14 mouse cellular contexts compared by ENCODE assay signal in the genomic region with DNA sequence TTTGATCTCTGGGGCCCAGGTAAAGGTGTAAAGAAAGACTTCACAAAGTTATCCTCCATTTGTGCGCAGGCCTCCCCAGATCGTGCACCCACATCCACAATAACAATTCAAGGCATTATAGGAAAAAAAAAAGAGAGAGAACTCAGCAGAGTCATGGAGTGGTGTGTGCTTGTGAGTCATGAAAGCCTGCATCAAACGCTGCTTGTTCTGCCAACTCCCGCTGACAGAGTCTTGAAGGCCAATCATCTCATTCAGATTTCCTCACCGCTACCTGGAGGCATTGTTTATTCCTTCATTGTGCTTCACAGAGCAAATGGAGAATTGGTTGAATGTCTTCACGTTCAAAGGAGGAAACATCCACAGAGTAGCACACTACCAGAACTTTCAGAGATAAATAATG. TPM values are rescaled to one million over a fixed set of nuclear protein-coding genes. Genes with fewer than 3 reads are reported as not detected.
"Had no signal": no experiment of that assay in that cellular context is flagged by ENCODE, and none has a peak within 500 bp of the region (broad histone marks: within the 10 kb centered on the region; RNA-seq: fewer than 3 reads in every experiment).

No protein-coding gene starts in this region.

- H3K9ac ChIP-seq: kidney, embryonic 15.5 days; limb, embryonic 12.5 days; liver, embryonic 13.5 days; liver, postnatal 0 days; lung, embryonic 15.5 days; midbrain, embryonic 12.5 days had no signal

- H3K4me2 ChIP-seq: kidney, embryonic 15.5 days; limb, embryonic 12.5 days; liver, embryonic 13.5 days; lung, embryonic 15.5 days; midbrain, embryonic 12.5 days had no signal

- ATAC-seq: liver, postnatal 0 days had no signal

- H3K4me1 ChIP-seq: liver, embryonic 13.5 days; lung, embryonic 15.5 days; megakaryocyte, embryonic 14.5 days; midbrain, embryonic 12.5 days had no signal

- H3K27me3 ChIP-seq: lung, embryonic 15.5 days had no signal

- DNase-seq: kidney, postnatal 25 days; liver; liver, embryonic 13.5 days; liver, postnatal 0 days; lung, postnatal 14 days; right cerebral cortex, adult 18-20 months; right cerebral cortex, postnatal 25 days; thymus, postnatal 36 days had no signal

- H3K27ac ChIP-seq: kidney, embryonic 15.5 days; limb, embryonic 12.5 days; liver, embryonic 13.5 days; lung, embryonic 15.5 days; macrophage; midbrain, embryonic 12.5 days had no signal

- H3K4me3 ChIP-seq: kidney, embryonic 15.5 days; limb, embryonic 12.5 days; liver, embryonic 13.5 days; lung, embryonic 15.5 days; megakaryocyte, embryonic 14.5 days; midbrain, embryonic 12.5 days had no signal

- H3K36me3 ChIP-seq: kidney, embryonic 15.5 days; limb, embryonic 12.5 days; liver, embryonic 13.5 days; lung, embryonic 15.5 days; midbrain, embryonic 12.5 days had no signal

- H3K9me3 ChIP-seq: kidney, embryonic 15.5 days; limb, embryonic 12.5 days; liver, embryonic 13.5 days; lung, embryonic 15.5 days had no signal

RNA-seq across cellular contexts. Expression of gene Pdzrn3, which starts 6.8 kb away (rescaled TPM):
- polyA plus RNA-seq: macrophage had no signal
